Mouse (Mus musculus) CD4-positive helper T cell, adult 2 months (primary cell): ENCODE measurements around the gene L1td1.
A peak's percentile ranks its signal among the peaks of the same experiment; 100 is the strongest.
"Not testable (repeated sequence)": the region's sequence is repeated elsewhere in the genome, so short reads cannot be mapped to it uniquely, and the experiment has no call there.

ENCODE experiments used
- DNase-seq: peaks from one replicate; pipeline ENCODE4 v3.0.0-alpha.2; 2012; ENCODE audit warnings: low read depth, missing footprints, low spot score

L1td1 gene

GRCm38 (mm10) chr4:98726590-98727237, at the start of gene L1td1:
L1td1 (plus strand) TSS chr4:98726734.
- no peak for DNase-seq

- no peak for DNase-seq
Measured at GRCm38 (mm10) chr4:98677506-98677905, 49.0 kb upstream of the L1td1 start.

GRCm38 (mm10) chr4:98686678-98687267, 39.8 kb upstream of the L1td1 start:
- no peak for DNase-seq

GRCm38 (mm10) chr4:98688116-98688515, 38.4 kb upstream of the L1td1 start:
- no peak for DNase-seq

- DNase-seq, result no peak
Measured at GRCm38 (mm10) chr4:98688520-98688919, 38.0 kb upstream of the L1td1 start.

- DNase-seq, result no peak
Measured at GRCm38 (mm10) chr4:98689988-98690387, 36.5 kb upstream of the L1td1 start.

GRCm38 (mm10) chr4:98693465-98694185, 32.9 kb upstream of the L1td1 start:
- no peak for DNase-seq

GRCm38 (mm10) chr4:98697932-98698331, 28.6 kb upstream of the L1td1 start:
- no peak for DNase-seq

- DNase-seq, result no peak
Measured at GRCm38 (mm10) chr4:98698921-98699320, 27.6 kb upstream of the L1td1 start.

- DNase-seq, result no peak
Measured at GRCm38 (mm10) chr4:98700156-98700555, 26.4 kb upstream of the L1td1 start.

- DNase-seq, result no peak
Measured at GRCm38 (mm10) chr4:98702201-98702894, 24.2 kb upstream of the L1td1 start.

GRCm38 (mm10) chr4:98710891-98711290, 15.6 kb upstream of the L1td1 start:
- no peak for DNase-seq

- no peak for DNase-seq
Measured at GRCm38 (mm10) chr4:98717735-98718546, 8.6 kb upstream of the L1td1 start.

GRCm38 (mm10) chr4:98718547-98718917, 8.0 kb upstream of the L1td1 start:
- DNase-seq, result no peak

GRCm38 (mm10) chr4:98722454-98722853, 4.1 kb upstream of the L1td1 start:
- DNase-seq, result peak; percentile 54

- not testable (repeated sequence) for DNase-seq
Measured at GRCm38 (mm10) chr4:98724682-98725081, 1.9 kb upstream of the L1td1 start.

GRCm38 (mm10) chr4:98725439-98725838, 1.1 kb upstream of the L1td1 start:
- no peak for DNase-seq

- no peak for DNase-seq
Measured at GRCm38 (mm10) chr4:98727295-98727958, 893 bp downstream of the L1td1 start.

GRCm38 (mm10) chr4:98727959-98728347, 1.4 kb downstream of the L1td1 start:
- DNase-seq, result no peak

GRCm38 (mm10) chr4:98728716-98729115, 2.2 kb downstream of the L1td1 start:
- DNase-seq, result no peak

- no peak for DNase-seq
Measured at GRCm38 (mm10) chr4:98733660-98734059, 7.1 kb downstream of the L1td1 start.
